Mouse (Mus musculus) olfactory bulb, adult 2 months (tissue): ENCODE data around the gene Nlgn2.

Experiments
- CTCF ChIP-seq: fragments of 200-500 bp; IDR thresholded peaks from 2 replicates; pipeline ENCODE4 v1.5.1; 2012; ENCODE audit warnings: low read depth, mild to moderate bottlenecking, low read length, moderate library complexity; ENCODE audit not compliant: insufficient read depth
- POLR2A ChIP-seq: fragments of 200-500 bp; IDR thresholded peaks from 2 replicates; pipeline ENCODE4 v1.6.1; 2012; ENCODE audit warnings: mild to moderate bottlenecking, low read depth, low read length, moderate library complexity; ENCODE audit not compliant: insufficient read depth

DNA sequence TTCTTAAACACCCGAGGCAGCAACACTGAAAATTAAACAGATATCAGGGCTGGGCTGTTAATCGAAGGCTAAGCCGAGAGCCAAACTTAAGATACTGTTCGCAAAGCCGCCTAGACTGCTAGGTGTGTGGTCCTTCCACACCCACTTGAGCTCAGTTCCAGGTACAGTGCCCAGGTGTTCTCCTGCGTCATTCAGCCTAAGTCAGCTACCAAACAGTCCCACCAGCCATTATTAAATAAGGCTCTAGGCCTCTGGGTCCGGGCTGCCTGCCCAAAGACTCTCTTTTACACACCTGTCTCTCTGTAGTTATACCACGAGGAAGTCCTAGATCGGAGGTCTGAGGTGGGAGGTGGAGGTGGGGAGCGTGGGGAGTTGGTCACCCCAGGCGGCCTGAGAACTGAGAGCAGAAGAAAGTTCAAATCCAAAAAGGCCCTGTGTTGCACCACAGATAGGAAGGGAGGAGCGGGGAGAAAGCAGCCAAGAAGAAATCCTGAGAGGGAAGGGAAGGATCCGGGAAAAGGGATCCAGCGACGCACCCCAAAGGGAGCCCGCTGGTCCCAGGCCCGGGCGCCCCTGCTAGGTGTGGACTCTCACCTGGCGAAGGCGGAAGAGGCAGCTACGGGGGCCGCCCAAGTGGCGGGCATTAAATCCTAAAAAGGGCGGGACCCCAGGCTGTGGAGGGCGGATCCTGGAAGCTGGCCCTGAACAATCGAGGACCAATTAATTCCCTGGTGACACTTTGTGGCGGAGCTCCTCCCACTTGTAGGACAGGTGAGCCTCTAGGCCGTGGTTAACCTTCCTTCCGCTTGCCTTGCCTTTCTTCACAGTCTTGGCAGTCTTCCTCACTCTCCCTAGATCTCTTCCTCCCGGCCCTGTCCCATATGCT lies 20.8 kb upstream of the Nlgn2 start, which contains the start of gene Tnk1:
- TF ChIP-seq POLR2A, result no peak
- TF ChIP-seq CTCF, result no peak
